Mouse (Mus musculus) fat pad, adult 2 months (tissue): ENCODE data around the gene Abhd10.

Experiments used
- DNase-seq: peaks from one replicate; pipeline ENCODE4 v3.0.0-alpha.2; 2011; ENCODE audit warnings: low read depth, low spot score; ENCODE audit errors: extremely low read depth

Abhd10 gene

GRCm38 (mm10) chr16:45742615-45743476, at the start of gene Abhd10:
Abhd10 (minus strand) TSS chr16:45742955.
- peak; percentile 16 for DNase-seq

- DNase-seq, result no peak
These were observed 48.5 kb upstream of the Abhd10 start for GRCm38 (mm10) chr16:45791286-45791685.

GRCm38 (mm10) chr16:45789311-45789710, 46.6 kb upstream of the Abhd10 start:
- no peak for DNase-seq

- no peak for DNase-seq
These were observed 44.9 kb upstream of the Abhd10 start for GRCm38 (mm10) chr16:45787650-45788049.

GRCm38 (mm10) chr16:45786639-45787038, 43.9 kb upstream of the Abhd10 start:
- DNase-seq, result no peak

GRCm38 (mm10) chr16:45780001-45780400, 37.2 kb upstream of the Abhd10 start:
- DNase-seq, result no peak

- DNase-seq, result no peak
These were observed 32.1 kb upstream of the Abhd10 start for GRCm38 (mm10) chr16:45774813-45775212.

GRCm38 (mm10) chr16:45770914-45771313, 28.2 kb upstream of the Abhd10 start:
- DNase-seq, result no peak

- DNase-seq, result no peak
These were observed 25.3 kb upstream of the Abhd10 start for GRCm38 (mm10) chr16:45767853-45768640.

- no peak for DNase-seq
These were observed 24.7 kb upstream of the Abhd10 start for GRCm38 (mm10) chr16:45767434-45767833.

- DNase-seq, result no peak
These were observed 23.2 kb upstream of the Abhd10 start for GRCm38 (mm10) chr16:45765801-45766494.

- no peak for DNase-seq
These were observed 22.3 kb upstream of the Abhd10 start for GRCm38 (mm10) chr16:45765102-45765501.

- DNase-seq, result no peak
These were observed 20.2 kb upstream of the Abhd10 start for GRCm38 (mm10) chr16:45762859-45763505.

GRCm38 (mm10) chr16:45761425-45761824, 18.7 kb upstream of the Abhd10 start:
- no peak for DNase-seq

GRCm38 (mm10) chr16:45758726-45759269, 16.0 kb upstream of the Abhd10 start:
- no peak for DNase-seq

- DNase-seq, result no peak
These were observed 14.8 kb upstream of the Abhd10 start for GRCm38 (mm10) chr16:45757421-45758078.

GRCm38 (mm10) chr16:45756855-45757254, 14.1 kb upstream of the Abhd10 start:
- DNase-seq, result no peak

GRCm38 (mm10) chr16:45743591-45744144, 913 bp upstream of the Abhd10 start:
- DNase-seq, result no peak

- no peak for DNase-seq
These were observed 4.9 kb downstream of the Abhd10 start for GRCm38 (mm10) chr16:45737880-45738279.

GRCm38 (mm10) chr16:45736724-45737123, 6.0 kb downstream of the Abhd10 start:
- no peak for DNase-seq
